Mouse (Mus musculus) ES-Bruce4 (cell line): ENCODE measurements around the gene Borcs7. TPM values are rescaled to one million over a fixed set of nuclear protein-coding genes. Genes with fewer than 3 reads are reported as not detected.

ENCODE experiments used
- H3K27ac ChIP-seq: 2 replicates; pipeline ENCODE4 v1.5.1; 2012; ENCODE audit warnings: low read length, inconsistent platforms; ENCODE audit not compliant: insufficient read depth
- H3K27me3 ChIP-seq: 2 replicates; pipeline ENCODE4 v1.6.1; 2012; ENCODE audit warnings: mild to moderate bottlenecking, low read length, inconsistent platforms; ENCODE audit not compliant: control insufficient read depth, poor library complexity, insufficient read depth, severe bottlenecking
- H3K36me3 ChIP-seq: 2 replicates; pipeline ENCODE4 v1.6.1; 2012; ENCODE audit warnings: inconsistent platforms, mild to moderate bottlenecking, low read length, moderate library complexity; ENCODE audit not compliant: control insufficient read depth, poor library complexity, insufficient read depth, severe bottlenecking
- H3K4me1 ChIP-seq: one replicate; pipeline ENCODE4 v1.8.1; 2011; ENCODE audit warnings: low read length; ENCODE audit not compliant: control insufficient read depth, insufficient read depth
- H3K4me3 ChIP-seq: 2 replicates; pipeline ENCODE4 v1.5.1; 2011; ENCODE audit warnings: low read depth, mild to moderate bottlenecking, low read length
- H3K9ac ChIP-seq: 2 replicates; pipeline ENCODE4 v1.6.1; 2012; ENCODE audit warnings: low read depth, mild to moderate bottlenecking, inconsistent platforms; ENCODE audit not compliant: poor library complexity, severe bottlenecking
- H3K9me3 ChIP-seq: replicated peaks from 2 replicates; pipeline ENCODE4 v1.6.1; 2012; ENCODE audit warnings: mild to moderate bottlenecking, low read length, inconsistent platforms; ENCODE audit not compliant: control insufficient read depth, poor library complexity, insufficient read depth, severe bottlenecking
- CTCF ChIP-seq: IDR thresholded peaks from one replicate; pipeline ENCODE4 v1.8.1; 2011; ENCODE audit warnings: low read depth, low read length
- EP300 ChIP-seq: IDR thresholded peaks from 2 replicates; pipeline ENCODE4 v1.6.1; 2011; ENCODE audit warnings: low read depth, low read length; ENCODE audit not compliant: insufficient read depth
- POLR2A ChIP-seq: IDR thresholded peaks from one replicate; pipeline ENCODE4 v1.8.1; 2011; ENCODE audit warnings: low read length; ENCODE audit not compliant: insufficient read depth
- polyA plus RNA-seq: library from polyadenylated mRNA; stranded (reverse); fragments of >200 nt; gene quantifications from 2 replicates; pipeline ENCODE4 v1.2.4, GENCODE M21; 2011; ENCODE audit warnings: low read depth; ENCODE audit not compliant: missing spikeins, insufficient read depth, insufficient read length

The Borcs7 gene
- polyA plus RNA-seq, 1 experiment, result 2.5 TPM

DNA sequence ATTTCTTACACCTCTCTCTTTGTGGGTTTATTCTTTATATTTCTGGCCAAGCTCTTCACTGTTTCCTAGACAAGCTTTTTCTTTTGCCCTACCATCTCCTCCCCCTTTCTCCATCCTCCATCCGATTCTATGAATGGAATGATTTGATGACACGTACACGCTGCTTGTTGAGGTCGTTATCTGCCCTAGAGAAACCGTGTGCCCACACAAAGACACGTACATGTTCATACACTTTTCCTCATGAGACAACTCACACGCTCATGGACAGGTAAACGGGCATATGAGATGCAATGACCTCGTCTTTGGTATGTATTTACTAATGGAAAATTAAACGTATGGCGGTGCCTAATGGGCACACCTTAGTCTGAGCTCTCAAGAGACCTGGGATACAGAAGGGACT lies 681 bp downstream of the Borcs7 start:
- TF ChIP-seq POLR2A (no peak), CTCF (no peak), EP300 (no peak)
- Histone ChIP-seq H3K27ac (no peak overlapping the region), H3K36me3 (no peaks in the 10 kb centered on the region), H3K9me3 (no peaks in the 10 kb centered on the region), H3K27me3 (no peaks in the 10 kb centered on the region), H3K9ac (peak overlapping the region; percentile 75), H3K4me1 (no peaks in the 10 kb centered on the region), H3K4me3 (peak overlapping the region; percentile 89)

DNA sequence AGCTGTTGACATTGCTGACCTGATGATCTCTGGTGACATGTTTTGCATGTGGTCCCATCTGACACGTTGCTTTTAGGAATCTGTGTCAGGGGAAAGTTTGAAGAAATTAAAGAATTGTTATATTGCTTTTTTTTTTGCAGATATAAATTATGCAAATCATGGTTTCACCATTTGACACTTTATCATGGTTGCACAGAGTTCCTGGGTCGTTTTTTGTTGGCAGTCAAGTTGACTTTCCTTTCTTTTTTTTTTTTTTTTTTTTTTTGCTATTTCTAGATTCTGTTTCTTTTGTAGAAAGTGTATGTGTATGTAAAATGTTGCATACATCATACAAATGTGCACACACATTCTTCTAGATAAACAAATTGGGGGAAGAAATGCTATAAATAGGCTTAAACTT lies 1.4 kb downstream of the Borcs7 start:
- H3K27ac ChIP-seq, result no peak overlapping the region
- H3K36me3 ChIP-seq, result no peaks in the 10 kb centered on the region
- no peaks in the 10 kb centered on the region for H3K9me3 ChIP-seq
- no peak overlapping the region for H3K4me3 ChIP-seq
- H3K4me1 ChIP-seq, result no peaks in the 10 kb centered on the region
- TF ChIP-seq CTCF, result no peak
- no peak for TF ChIP-seq EP300
- TF ChIP-seq POLR2A, result no peak
- no peak overlapping the region for H3K9ac ChIP-seq
- no peaks in the 10 kb centered on the region for H3K27me3 ChIP-seq

DNA sequence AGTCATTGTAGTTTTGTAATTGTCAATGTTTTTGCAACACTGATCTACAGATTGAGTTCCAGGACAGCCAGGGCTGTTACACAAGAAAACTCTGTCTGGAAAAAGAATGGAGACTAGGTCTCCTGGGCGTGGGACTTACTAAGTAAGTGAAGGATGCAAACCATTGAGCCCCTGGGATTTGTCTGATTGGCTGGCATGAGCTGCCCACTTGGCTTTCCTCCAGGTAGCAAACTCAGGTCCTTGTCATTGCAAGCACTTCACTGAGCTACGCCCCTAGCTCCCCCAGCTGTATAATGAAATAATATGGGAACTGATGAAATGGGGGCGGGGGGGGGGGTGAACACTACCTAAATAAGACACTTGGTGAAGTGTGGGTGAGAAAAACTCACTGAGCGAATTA lies 3.4 kb downstream of the Borcs7 start:
- Histone ChIP-seq H3K4me3 (no peak overlapping the region), H3K9ac (no peak overlapping the region), H3K36me3 (no peaks in the 10 kb centered on the region), H3K4me1 (peaks cover 2% of the 10 kb centered on the region), H3K27ac (no peak overlapping the region), H3K27me3 (no peaks in the 10 kb centered on the region), H3K9me3 (no peaks in the 10 kb centered on the region)
- TF ChIP-seq EP300, result no peak
- no peak for TF ChIP-seq CTCF
- no peak for TF ChIP-seq POLR2A

DNA sequence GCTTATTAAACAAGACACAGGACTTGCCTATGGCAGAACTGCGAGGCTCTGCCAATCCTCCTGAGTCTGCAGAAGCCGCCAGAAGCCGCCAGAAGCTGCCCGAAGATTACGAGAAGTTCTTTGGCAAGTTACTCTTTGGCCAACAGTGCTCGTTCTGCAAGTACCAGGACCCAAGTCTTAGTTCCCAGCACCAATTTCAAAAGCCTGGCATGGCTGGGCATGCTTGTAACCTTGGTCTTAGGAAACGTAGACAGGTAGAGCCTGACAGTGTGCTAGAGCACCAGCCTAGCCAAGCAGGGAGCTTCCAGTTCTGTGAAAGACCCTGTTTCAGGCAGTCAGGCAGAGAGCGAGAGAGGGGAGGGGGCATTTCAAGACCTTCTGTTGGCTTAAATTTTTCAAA lies 6.8 kb downstream of the Borcs7 start:
- H3K4me1 ChIP-seq, result peaks cover 3% of the 10 kb centered on the region
- no peak overlapping the region for H3K9ac ChIP-seq
- no peaks in the 10 kb centered on the region for H3K36me3 ChIP-seq
- no peak overlapping the region for H3K4me3 ChIP-seq
- no peak overlapping the region for H3K27ac ChIP-seq
- H3K9me3 ChIP-seq, result no peaks in the 10 kb centered on the region
- TF ChIP-seq POLR2A (no peak), EP300 (no peak), CTCF (no peak)
- H3K27me3 ChIP-seq, result no peaks in the 10 kb centered on the region

DNA sequence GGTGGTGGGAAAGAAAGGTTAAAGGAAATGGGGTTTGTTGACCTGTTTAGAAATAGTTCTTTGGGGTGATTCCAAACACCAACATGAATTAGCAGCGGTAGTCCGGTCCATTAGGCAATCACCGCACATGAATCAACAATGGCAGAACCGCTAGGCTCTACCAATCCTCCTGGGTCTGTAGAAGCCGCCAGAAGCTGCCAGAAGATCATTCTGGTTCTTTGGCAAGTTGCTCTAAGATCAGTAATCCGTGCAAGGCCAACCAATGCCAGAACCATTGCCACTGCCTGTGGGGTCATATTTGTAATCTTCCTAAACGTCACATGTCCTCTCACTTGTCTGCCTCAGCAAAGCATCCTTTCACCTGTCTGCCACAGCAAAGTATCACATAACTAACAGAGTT lies 7.2 kb downstream of the Borcs7 start:
- Histone ChIP-seq H3K9me3 (no peaks in the 10 kb centered on the region), H3K4me1 (peaks cover 3% of the 10 kb centered on the region), H3K27me3 (no peaks in the 10 kb centered on the region), H3K27ac (no peak overlapping the region), H3K4me3 (no peak overlapping the region), H3K9ac (no peak overlapping the region), H3K36me3 (no peaks in the 10 kb centered on the region)
- TF ChIP-seq POLR2A (no peak), CTCF (no peak), EP300 (no peak)

DNA sequence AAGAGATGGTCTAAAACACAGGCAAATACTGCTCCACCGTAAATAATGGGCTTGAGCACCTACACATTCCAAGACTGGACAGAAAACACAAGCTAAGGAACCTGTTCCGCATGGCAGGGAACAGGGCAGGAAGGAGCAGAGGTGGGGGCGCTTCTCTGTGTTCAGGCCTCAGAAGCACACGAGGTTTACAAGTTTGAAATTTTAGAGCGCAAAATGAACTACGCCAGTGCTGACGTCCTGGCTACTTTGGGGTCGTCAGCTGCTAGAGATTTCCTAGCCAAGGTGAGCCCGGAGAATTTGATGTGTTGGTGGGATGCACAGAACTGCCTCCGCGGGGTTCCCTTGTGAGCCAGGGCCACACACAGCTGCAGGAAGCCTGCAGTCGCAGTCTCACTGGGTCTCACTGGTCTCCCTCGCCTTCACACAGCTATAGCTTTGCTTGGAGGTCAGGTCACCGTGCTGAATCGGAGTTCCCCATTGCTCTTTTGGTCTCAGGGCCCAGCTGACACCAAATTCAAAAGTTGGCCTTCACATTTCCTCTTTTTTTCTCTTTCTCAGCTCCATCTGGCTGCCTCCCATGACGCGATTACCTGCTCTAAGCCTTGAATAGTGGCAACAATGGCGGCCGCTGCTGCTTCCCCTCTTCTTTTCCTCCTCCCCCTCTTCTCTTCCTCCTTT lies 8.3 kb downstream of the Borcs7 start:
- Histone ChIP-seq H3K9me3 (no peaks in the 10 kb centered on the region), H3K27me3 (no peaks in the 10 kb centered on the region), H3K4me1 (peaks cover 3% of the 10 kb centered on the region), H3K36me3 (no peaks in the 10 kb centered on the region), H3K27ac (no peak overlapping the region), H3K4me3 (peak overlapping the region; percentile 4; the same call in 1 of the 2 replicates), H3K9ac (0 out of 2 replicates have a peak overlapping the region, but pooled peaks have one; percentile 13)
- TF ChIP-seq EP300 (no peak), CTCF (no peak), POLR2A (no peak)
